Mouse (Mus musculus) ES-E14 (cell line): ENCODE data around the gene Pygo1.

Source experiments
- CHD2 ChIP-seq: IDR thresholded peaks from 2 replicates; pipeline ENCODE4 v1.6.1; 2014; ENCODE audit warnings: mild to moderate bottlenecking, low read depth, low read length, inconsistent platforms
- MAFK ChIP-seq: IDR thresholded peaks from 2 replicates; pipeline ENCODE4 v1.6.1; 2014; ENCODE audit warnings: mild to moderate bottlenecking, low read depth, low read length, inconsistent platforms; ENCODE audit not compliant: insufficient read depth

DNA sequence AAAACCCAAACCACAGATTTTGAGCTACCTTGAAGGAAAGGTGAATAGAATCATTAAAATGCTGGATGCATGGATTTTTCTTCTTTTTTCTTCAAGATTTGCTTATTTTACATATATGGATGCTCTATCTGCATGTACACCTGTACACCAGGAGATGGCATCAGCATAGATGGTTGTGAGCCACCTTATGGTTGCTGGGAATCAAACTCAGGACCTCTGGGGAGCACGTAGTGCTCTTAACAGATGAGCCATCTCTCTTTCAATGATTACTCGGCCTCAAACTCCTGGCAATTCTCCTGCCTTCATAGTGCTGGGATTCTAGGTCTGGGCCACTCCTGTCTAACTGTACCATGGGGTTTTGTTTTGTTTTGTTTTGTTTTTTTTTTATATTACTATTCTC lies 57.6 kb downstream of the Pygo1 start:
- no peak for TF ChIP-seq CHD2
- TF ChIP-seq MAFK, result no peak
